In the genomic region with DNA sequence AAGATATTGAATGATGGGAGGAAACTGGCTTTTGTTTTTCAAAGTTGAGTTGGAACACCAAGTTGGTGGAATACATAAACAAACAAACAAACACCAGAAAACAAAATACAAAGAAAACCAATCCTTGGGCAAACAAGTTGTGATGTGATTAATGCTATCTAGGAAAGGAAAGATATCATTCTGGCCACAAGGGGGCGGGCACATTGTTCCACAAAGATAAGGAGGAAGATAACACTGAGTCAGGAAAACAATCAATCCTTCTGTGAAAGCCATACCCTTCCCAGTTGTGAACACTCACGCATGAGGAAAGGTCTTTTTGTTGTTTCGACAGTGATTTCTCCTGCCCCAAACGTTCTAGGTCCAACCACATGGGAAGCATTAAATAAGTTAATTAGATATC, we compare ENCODE assay signal across 9 mouse cellular contexts. TPM values are rescaled to one million over a fixed set of nuclear protein-coding genes. Genes with fewer than 3 reads are reported as not detected.
A peak's percentile ranks its signal among the peaks of the same experiment; 100 is the strongest.
DNase-seq lines count a peak whose midpoint lies in the region; ATAC-seq lines count a peak whose summit lies in the region.
"Had no signal": no experiment of that assay in that cellular context is flagged by ENCODE, and none has a peak within 500 bp of the region (broad histone marks: within the 10 kb centered on the region; RNA-seq: fewer than 3 reads in every experiment).

No protein-coding gene starts in this region.

- intact Hi-C loops in left cerebral cortex, postnatal 10 days (cut with DNase I): loop anchor here (2.0 kb wide), 3 partner anchors 278 to 410 kb away; no protein-coding TSS in a partner anchor

- no peak for ATAC-seq in CD4-positive, CD25-positive, alpha-beta regulatory T cell, adult 4 months

- DNase-seq in CD4-positive, CD25-positive, alpha-beta regulatory T cell, adult 2 months (ENCODE audit: low read depth, low spot score): peak; percentile 6
- peak; percentile 7 for DNase-seq in left cerebral cortex, adult 11 months (ENCODE audit: low spot score)
- no peak for DNase-seq in left cerebral cortex, adult 8-10 months (ENCODE audit: low spot score in 2 of 2)
- peak; percentile 81 for DNase-seq in embryo, embryonic 11 days
- DNase-seq in left cerebral cortex, postnatal 10 days (ENCODE audit: extremely low spot score in 1 of 2, low spot score in 2 of 2): peak; percentile 42 to 48
- DNase-seq in right cerebral cortex, postnatal 4 days: peak; percentile 83
- no peak for DNase-seq in heart, adult 18-20 months

RNA-seq across cellular contexts. Expression of gene Pax1, which starts 17.2 kb away (rescaled TPM):
- polyA plus RNA-seq in CD4-positive, CD25-positive, alpha-beta regulatory T cell, adult 4 months (2017; shearing (Covaris generic)): not detected
- total RNA-seq in left cerebral cortex, adult 8-10 months (2022): not detected
- total RNA-seq in left cerebral cortex, postnatal 10 days (2021): not detected
- total RNA-seq in heart, adult 18-20 months (2021): not detected
- total RNA-seq: layer of hippocampus, postnatal 25 days had no signal

Comparison
In these comparisons a context has a peak if more than half of its experiments do, and no peak if none do; other contexts are left out.
1. DNase-seq: peak in CD4-positive, CD25-positive, alpha-beta regulatory T cell, adult 2 months (single experiment), left cerebral cortex, adult 11 months (single experiment), embryo, embryonic 11 days (single experiment), left cerebral cortex, postnatal 10 days (2 of 2) and right cerebral cortex, postnatal 4 days (single experiment); none in left cerebral cortex, adult 8-10 months (0 of 2) and heart, adult 18-20 months (0 of 2).